Mouse (Mus musculus): ENCODE measurements around the gene Olfr159. TPM values are rescaled to one million over a fixed set of nuclear protein-coding genes. Genes with fewer than 3 reads are reported as not detected.

Gene Olfr159
- total and polyA plus RNA-seq, 2 experiments from 2014 or later, result not detected

DNA sequence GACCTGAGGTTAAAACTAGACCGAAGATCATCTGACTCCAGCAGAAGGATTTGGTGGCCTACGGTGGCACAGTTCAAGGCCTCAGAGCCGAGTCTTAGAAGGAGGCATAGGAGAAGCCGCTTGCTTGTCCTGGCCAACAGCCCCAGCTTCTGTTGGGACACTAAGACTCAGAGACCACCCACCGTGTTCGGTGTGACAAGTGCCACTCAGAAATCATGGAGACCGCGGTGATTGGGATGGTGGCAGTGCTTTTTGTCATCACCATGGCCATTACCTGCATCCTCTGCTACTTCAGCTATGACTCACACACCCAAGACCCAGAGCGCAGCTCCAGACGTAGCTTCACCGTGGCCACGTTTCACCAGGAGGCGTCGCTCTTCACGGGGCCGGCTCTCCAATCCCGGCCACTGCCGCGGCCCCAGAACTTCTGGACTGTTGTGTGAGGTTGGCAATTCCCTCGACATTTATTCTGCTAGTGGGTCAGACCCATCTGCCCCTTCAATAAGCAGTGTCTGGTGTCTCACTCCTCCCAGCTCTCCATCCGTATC lies 40.0 kb downstream of the Olfr159 start:
- Histone ChIP-seq H3K4me2 (ENCODE audit: low read depth, low read length) (no peak overlapping the region), H3K4me1 (ENCODE audit: insufficient read depth, low read length) (no peaks in the 10 kb centered on the region), H3K27ac (no peak overlapping the region), H3K36me3 (ENCODE audit: insufficient read depth, low read length) (no peaks in the 10 kb centered on the region), H3K4me3 (ENCODE audit: low read length) (no peak overlapping the region), H3K27me3 (ENCODE audit: insufficient read depth, low read length) (no peaks in the 10 kb centered on the region), H3K9me3 (ENCODE audit: low read length) (no peaks in the 10 kb centered on the region), H3K9ac (replicated peaks; ENCODE audit: low read length) (no peak overlapping the region)
- WGBS, result 74% methylated on average over 21 of the region's 21 CpGs
- no peak for TF ChIP-seq CTCF (IDR thresholded peaks at IDR 0.05; ENCODE audit: low read depth)
- ATAC-seq (no peak), DNase-seq (ENCODE audit: low spot score) (no peak)

DNA sequence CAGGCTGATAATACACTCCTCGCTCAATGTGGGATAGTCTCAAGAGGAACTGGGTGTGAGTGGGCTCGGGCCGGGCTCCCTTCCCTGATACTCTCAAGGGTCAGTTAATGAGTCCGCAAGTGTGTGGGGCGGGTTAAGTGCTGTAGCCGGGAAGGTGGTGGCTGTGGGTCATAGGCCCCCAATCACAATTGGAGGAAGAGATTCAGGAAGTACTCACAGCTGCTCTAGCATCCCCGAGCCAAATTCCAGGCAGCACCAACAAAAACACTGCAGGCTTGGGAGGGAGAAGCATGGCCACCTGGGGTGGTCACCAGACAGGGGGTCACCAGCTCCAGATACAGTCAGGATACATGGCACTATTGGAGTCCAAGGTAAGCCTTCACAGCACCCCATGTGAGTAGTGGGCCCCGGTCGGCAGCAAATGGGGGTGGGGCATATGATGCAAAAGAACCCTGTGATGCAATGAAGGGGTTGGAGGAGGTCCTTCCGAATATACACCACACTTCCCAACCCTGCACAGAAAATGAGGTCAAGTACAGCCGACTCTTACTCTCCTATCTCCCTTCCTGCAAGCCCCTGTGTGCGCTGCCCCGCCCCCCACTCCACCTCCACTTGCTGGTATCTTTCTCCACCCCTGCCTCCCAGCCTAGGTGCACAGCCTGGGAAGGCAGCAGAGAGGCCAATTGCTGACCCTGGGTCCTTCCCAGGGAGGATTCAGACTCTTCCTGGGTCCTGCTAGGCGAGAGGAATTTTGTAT lies 40.8 kb downstream of the Olfr159 start, which contains the start of gene Spaar:
Gene Spaar, plus strand, starts transcription at position 241 of the 757 bp plus-strand sequence.
- no peak within 1 kb of the TSS for H3K9ac ChIP-seq (replicated peaks; ENCODE audit: low read length)
- no peak within 1 kb of the TSS for H3K4me3 ChIP-seq (ENCODE audit: low read length)
- no peaks in the 10 kb centered on the region for H3K4me1 ChIP-seq (ENCODE audit: insufficient read depth, low read length)
- ATAC-seq, result no peak
- 75% methylated on average over 14 of the region's 14 CpGs for WGBS
- no peaks in the 10 kb centered on the region for H3K36me3 ChIP-seq (ENCODE audit: insufficient read depth, low read length)
- H3K27ac ChIP-seq, result no peak within 1 kb of the TSS
- H3K4me2 ChIP-seq (ENCODE audit: low read depth, low read length), result no peak within 1 kb of the TSS
- no peak for DNase-seq (ENCODE audit: low spot score)
- no peaks in the 10 kb centered on the region for H3K27me3 ChIP-seq (ENCODE audit: insufficient read depth, low read length)
- TF ChIP-seq CTCF (IDR thresholded peaks at IDR 0.05; ENCODE audit: low read depth), result no peak
- no peaks in the 10 kb centered on the region for H3K9me3 ChIP-seq (ENCODE audit: low read length)

DNA sequence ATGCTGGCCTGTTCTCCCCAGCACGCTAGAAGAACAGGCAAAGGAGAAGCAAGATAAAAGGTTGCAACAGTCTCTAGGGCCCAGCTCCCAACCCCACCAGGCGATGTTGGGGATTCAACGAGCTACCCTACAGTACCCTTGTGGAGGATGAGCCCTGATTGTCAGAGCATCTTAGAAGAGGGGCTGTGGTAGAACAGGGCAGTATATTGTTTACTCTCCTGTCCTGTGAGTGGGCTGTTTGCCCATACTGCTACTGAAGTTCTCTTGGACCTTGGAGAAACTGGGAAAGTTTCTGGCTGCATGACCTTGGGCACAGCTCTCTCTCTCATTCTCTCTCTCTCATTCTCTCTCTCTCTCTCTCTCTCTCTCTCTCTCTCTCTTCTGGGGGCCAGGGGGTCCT lies 41.7 kb downstream of the Olfr159 start:
- Histone ChIP-seq H3K27me3 (ENCODE audit: insufficient read depth, low read length) (no peaks in the 10 kb centered on the region), H3K4me2 (ENCODE audit: low read depth, low read length) (no peak overlapping the region), H3K27ac (no peak overlapping the region), H3K9ac (replicated peaks; ENCODE audit: low read length) (no peak overlapping the region), H3K36me3 (ENCODE audit: insufficient read depth, low read length) (no peaks in the 10 kb centered on the region), H3K4me3 (ENCODE audit: low read length) (no peak overlapping the region), H3K9me3 (ENCODE audit: low read length) (no peaks in the 10 kb centered on the region), H3K4me1 (ENCODE audit: insufficient read depth, low read length) (no peaks in the 10 kb centered on the region)
- 84% methylated on average over 3 of the region's 3 CpGs for WGBS
- DNase-seq (ENCODE audit: low spot score) (no peak), ATAC-seq (no peak)
- TF ChIP-seq CTCF (IDR thresholded peaks at IDR 0.05; ENCODE audit: low read depth), result no peak

DNA sequence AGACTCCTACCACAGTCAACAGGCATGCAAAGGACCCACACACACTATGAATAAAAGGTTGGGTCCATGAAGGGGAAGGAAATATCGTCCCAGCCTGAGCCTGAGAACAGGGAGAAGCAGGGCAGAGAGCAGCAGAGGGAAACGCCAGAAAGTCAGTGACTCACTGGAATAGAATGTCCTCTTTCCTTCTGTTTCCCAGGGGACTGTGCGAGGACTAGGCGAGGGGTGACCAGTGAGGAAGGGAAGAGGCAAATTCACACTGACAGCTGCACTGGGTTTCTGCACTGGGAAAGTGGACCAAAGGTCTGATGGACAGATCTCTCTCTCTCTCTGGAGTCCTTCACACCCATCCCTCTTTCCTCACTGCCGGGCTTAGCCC lies 42.2 kb downstream of the Olfr159 start:
- H3K4me3 ChIP-seq (ENCODE audit: low read length), result no peak overlapping the region
- no peaks in the 10 kb centered on the region for H3K36me3 ChIP-seq (ENCODE audit: insufficient read depth, low read length)
- ATAC-seq (no peak), DNase-seq (ENCODE audit: low spot score) (no peak)
- H3K9ac ChIP-seq (replicated peaks; ENCODE audit: low read length), result no peak overlapping the region
- H3K27ac ChIP-seq, result no peak overlapping the region
- no peaks in the 10 kb centered on the region for H3K27me3 ChIP-seq (ENCODE audit: insufficient read depth, low read length)
- 69% methylated on average over 5 of the region's 5 CpGs for WGBS
- no peak for TF ChIP-seq CTCF (IDR thresholded peaks at IDR 0.05; ENCODE audit: low read depth)
- H3K9me3 ChIP-seq (ENCODE audit: low read length), result no peaks in the 10 kb centered on the region
- H3K4me2 ChIP-seq (ENCODE audit: low read depth, low read length), result no peak overlapping the region
- no peaks in the 10 kb centered on the region for H3K4me1 ChIP-seq (ENCODE audit: insufficient read depth, low read length)

DNA sequence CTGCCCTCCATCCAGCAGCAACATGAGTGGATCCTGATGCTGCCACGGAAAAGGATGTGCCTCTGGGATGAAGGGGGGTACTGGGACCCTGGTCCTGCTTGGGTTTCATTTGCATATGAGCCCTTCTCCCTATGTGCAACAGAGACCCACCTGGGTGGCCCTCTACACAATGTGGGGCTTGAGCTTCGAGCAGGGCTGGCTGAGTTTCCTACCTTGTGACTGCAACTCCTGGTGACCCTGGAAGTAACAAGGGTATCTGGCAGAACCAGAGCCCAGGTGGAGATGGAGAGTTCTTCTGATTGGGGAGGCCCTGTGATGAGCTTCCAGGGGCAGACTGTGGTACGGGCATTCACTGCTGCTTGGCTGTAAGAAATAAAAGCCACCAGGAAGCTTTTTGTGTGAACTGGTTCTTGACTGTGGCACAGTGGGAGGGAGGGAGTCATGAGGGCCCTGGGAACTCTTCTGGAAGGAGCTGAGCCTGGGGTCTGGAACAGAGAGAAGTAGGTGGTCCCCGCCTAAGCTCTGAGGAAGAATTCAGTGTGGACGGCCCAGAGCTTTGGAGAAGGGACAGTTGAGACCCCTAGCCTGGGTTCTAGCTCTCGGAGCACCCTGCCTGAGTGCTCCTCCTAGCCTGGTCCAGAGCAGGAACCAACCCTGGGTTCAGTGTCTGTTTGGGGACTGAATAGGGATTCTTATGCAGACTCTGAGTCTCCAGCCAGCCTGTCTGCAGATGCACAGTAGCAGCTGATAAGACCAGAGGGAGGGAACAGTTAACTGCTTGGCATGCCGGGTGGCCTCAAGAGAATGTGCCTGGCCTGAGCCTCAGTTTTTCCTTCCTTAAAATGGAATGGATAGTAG lies 42.9 kb downstream of the Olfr159 start:
- no peaks in the 10 kb centered on the region for H3K36me3 ChIP-seq (ENCODE audit: insufficient read depth, low read length)
- no peak for TF ChIP-seq CTCF (IDR thresholded peaks at IDR 0.05; ENCODE audit: low read depth)
- H3K4me1 ChIP-seq (ENCODE audit: insufficient read depth, low read length), result no peaks in the 10 kb centered on the region
- no peaks in the 10 kb centered on the region for H3K27me3 ChIP-seq (ENCODE audit: insufficient read depth, low read length)
- peak overlapping the region; percentile 16; the same call in 1 of the 2 replicates for H3K27ac ChIP-seq
- no peak overlapping the region for H3K4me2 ChIP-seq (ENCODE audit: low read depth, low read length)
- no peak for ATAC-seq
- WGBS, result 71% methylated on average over 7 of the region's 7 CpGs
- no peaks in the 10 kb centered on the region for H3K9me3 ChIP-seq (ENCODE audit: low read length)
- DNase-seq (ENCODE audit: low spot score), result no peak
- H3K4me3 ChIP-seq (ENCODE audit: low read length), result no peak overlapping the region
- H3K9ac ChIP-seq (replicated peaks; ENCODE audit: low read length), result no peak overlapping the region

DNA sequence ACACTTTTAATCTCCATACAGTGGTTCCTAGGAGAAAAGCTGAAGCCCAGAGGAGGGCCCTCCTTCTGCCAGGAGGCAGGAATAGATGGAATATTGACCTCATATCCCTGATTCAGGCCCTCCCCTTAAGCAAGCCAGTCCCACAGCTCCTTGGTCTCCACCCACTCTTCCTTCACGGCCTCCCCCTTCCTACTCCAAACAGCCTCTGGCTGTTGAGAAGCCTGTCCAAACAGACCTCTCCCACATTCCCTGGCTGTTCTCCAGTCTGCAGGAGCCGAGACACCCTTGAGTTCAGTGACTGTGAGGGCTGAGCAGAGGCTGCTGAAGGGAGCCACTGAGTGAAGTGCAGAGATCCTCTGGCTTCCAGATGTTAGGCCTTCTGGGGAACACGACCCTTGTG lies 43.8 kb downstream of the Olfr159 start, which contains the start of gene Hrct1:
Gene Hrct1, plus strand, starts transcription at position 194 of the 400 bp plus-strand sequence.
- ATAC-seq (no peak), DNase-seq (ENCODE audit: low spot score) (no peak)
- no peaks in the 10 kb centered on the region for H3K27me3 ChIP-seq (ENCODE audit: insufficient read depth, low read length)
- no peaks in the 10 kb centered on the region for H3K36me3 ChIP-seq (ENCODE audit: insufficient read depth, low read length)
- 46% methylated on average over 3 of the region's 3 CpGs for WGBS
- H3K9me3 ChIP-seq (ENCODE audit: low read length), result no peaks in the 10 kb centered on the region
- no peak within 1 kb of the TSS for H3K9ac ChIP-seq (replicated peaks; ENCODE audit: low read length)
- peak within 1 kb of the TSS; percentile 16; the same call in 1 of the 2 replicates for H3K27ac ChIP-seq
- no peak for TF ChIP-seq CTCF (IDR thresholded peaks at IDR 0.05; ENCODE audit: low read depth)
- no peak within 1 kb of the TSS for H3K4me2 ChIP-seq (ENCODE audit: low read depth, low read length)
- no peaks in the 10 kb centered on the region for H3K4me1 ChIP-seq (ENCODE audit: insufficient read depth, low read length)
- no peak within 1 kb of the TSS for H3K4me3 ChIP-seq (ENCODE audit: low read length)

All from hindbrain, postnatal 0 days (tissue).